Mouse (Mus musculus): ENCODE measurements around the gene Erbb4. TPM values are rescaled to one million over a fixed set of nuclear protein-coding genes. Genes with fewer than 3 reads are reported as not detected.

Erbb4 gene
- total RNA-seq, 2 experiments from 2014 or later = 0.78 to 0.88 TPM

- no peak for DNase-seq
- intact Hi-C loops (cut with DNase I; ENCODE audit: low total_unique reads) = no loop called here
These were observed 433.2 kb downstream of the Erbb4 start for GRCm38 (mm10) chr1:68674667-68675066.

GRCm38 (mm10) chr1:68666831-68667601 is 440.8 kb downstream of the Erbb4 start:
- intact Hi-C loops (cut with DNase I; ENCODE audit: low total_unique reads) = no loop called here
- DNase-seq = no peak

DNA sequence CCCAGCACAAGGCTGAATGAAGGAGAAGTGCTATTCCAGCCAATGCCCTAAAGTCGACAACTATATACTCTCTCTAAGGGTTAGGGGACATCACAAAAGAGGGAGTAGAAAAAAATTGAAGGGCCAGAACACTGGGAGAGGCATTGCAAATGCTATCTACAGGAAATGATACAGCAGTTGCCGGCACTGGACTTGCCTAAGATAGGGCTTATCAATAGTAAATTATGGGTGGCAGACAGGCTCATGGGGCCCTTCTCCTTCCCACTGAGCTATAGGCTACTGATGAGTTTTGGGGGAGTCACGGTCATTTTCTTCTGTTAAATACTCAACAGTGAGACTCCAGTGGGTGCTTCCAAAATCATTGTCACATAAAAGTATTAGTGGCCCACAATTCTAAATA is 517.4 kb downstream of the Erbb4 start:
- intact Hi-C loops (cut with DNase I; ENCODE audit: low total_unique reads) = no loop called here

GRCm38 (mm10) chr1:68573851-68574540 is 533.9 kb downstream of the Erbb4 start:
- DNase-seq = no peak
- intact Hi-C loops (cut with DNase I; ENCODE audit: low total_unique reads) = no loop called here

More for the DNA sequence above, 517.4 kb downstream of the Erbb4 start:
- DNase-seq = no peak

GRCm38 (mm10) chr1:68570924-68571323 is 536.9 kb downstream of the Erbb4 start:
- intact Hi-C loops (cut with DNase I; ENCODE audit: low total_unique reads) = no loop called here
- no peak for DNase-seq

DNA sequence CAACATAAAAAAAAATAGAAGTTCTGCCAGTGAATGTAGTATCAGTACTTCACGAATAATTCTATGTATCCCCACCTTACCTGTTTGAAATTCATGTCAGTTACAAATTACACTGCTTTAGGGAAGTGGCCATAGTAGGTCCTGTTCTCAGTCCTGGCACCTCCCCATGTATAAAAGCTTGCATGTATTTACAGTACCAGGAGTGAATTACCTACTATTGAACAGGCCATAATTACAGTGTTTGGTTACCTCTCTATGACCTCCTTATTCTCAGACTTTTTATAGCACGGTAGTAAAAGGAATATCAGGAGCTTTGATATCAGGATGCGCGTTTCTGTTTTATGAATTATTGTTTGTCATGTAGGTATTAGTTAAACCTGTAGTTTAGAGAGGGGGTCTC is 564.9 kb downstream of the Erbb4 start:
- no peak for DNase-seq
- intact Hi-C loops (cut with DNase I; ENCODE audit: low total_unique reads) = no loop called here

DNA sequence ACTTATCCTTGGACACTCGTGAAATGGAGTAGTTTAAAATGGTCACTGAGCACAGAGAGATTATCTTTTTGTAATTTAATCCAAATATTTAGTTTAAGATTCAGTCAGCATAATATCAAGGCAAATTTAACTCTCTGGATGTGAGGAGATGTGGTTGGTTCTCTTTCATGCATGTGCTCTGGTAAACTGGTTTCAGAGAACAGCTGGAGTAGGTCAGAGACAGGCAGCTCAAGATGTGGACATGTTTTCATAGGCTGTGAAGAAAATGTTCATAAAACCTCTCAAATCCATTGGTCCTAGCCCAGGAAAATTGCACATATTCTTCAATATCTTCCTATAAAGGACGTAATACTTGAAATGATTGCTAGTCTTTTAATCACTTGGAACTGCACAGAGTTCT is 590.0 kb downstream of the Erbb4 start:
- DNase-seq = no peak
- intact Hi-C loops (cut with DNase I; ENCODE audit: low total_unique reads) = no loop called here

GRCm38 (mm10) chr1:68503873-68504272 is 604.0 kb downstream of the Erbb4 start:
- intact Hi-C loops (cut with DNase I; ENCODE audit: low total_unique reads) = no loop called here
- no peak for DNase-seq

DNA sequence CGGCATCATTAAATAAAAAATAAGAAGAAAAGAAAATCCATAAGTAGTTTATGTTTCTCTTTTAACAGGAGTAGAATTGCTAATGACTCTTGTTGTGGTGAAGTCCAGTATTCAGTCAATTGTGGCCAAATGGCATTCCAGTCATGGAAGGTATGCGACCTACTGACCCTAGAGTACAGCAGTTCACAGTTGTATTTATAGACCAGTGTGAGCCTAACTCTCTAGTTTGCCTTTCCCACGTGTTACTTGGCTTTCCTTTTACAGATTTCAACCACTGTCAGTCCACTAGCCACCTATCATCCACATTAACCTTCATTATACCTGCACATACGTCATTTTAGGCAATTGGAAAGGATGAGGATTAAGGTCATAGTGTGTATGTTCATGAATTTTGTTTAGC is 606.3 kb downstream of the Erbb4 start:
- DNase-seq = no peak
- intact Hi-C loops (cut with DNase I; ENCODE audit: low total_unique reads) = no loop called here

- no peak for DNase-seq
- intact Hi-C loops (cut with DNase I; ENCODE audit: low total_unique reads) = no loop called here
These were observed 641.4 kb downstream of the Erbb4 start for GRCm38 (mm10) chr1:68466390-68466960.

- intact Hi-C loops (cut with DNase I; ENCODE audit: low total_unique reads) = no loop called here
- DNase-seq = no peak
These were observed 656.6 kb downstream of the Erbb4 start for GRCm38 (mm10) chr1:68451274-68451673.

DNA sequence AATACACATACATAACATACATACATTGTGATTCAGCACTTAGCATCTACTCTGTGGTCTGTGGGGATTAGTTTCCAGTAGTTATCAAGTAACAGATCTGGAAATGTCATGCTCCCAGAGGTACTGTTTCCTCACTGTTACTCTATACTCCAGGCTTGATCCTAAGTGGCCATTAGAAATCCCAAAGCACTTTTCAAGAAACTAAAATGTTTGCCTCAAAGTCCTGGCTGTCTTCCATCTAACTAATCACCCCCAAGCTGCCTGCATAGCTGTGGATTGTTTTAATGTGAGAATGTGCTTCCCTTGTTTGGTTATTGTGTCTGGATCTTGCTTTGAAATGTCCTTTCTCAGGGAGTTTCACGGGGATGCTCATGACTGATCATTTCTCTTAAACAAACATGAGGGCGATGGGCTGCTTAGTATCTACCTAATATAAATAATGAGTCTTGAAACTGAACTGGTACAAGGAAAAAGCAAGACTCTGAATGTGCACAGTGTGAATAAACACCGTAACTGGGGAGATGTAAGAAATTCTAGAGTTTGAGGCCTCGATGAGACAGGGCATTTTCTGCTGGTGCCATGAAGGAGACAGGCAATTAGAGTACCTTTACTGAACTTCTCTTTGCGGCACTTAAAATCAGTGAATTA is 683.4 kb downstream of the Erbb4 start:
- intact Hi-C loops (cut with DNase I; ENCODE audit: low total_unique reads) = no loop called here

GRCm38 (mm10) chr1:68401204-68401603 is 706.7 kb downstream of the Erbb4 start:
- DNase-seq = no peak
- intact Hi-C loops (cut with DNase I; ENCODE audit: low total_unique reads) = no loop called here

More for the DNA sequence above, 683.4 kb downstream of the Erbb4 start:
- no peak for DNase-seq

GRCm38 (mm10) chr1:68371531-68371930 is 736.3 kb downstream of the Erbb4 start:
- no peak for DNase-seq
- intact Hi-C loops (cut with DNase I; ENCODE audit: low total_unique reads) = no loop called here

- DNase-seq = no peak
- intact Hi-C loops (cut with DNase I; ENCODE audit: low total_unique reads) = no loop called here
These were observed 774.1 kb downstream of the Erbb4 start for GRCm38 (mm10) chr1:68333714-68334113.

GRCm38 (mm10) chr1:68305813-68306212 is 802.0 kb downstream of the Erbb4 start:
- intact Hi-C loops (cut with DNase I; ENCODE audit: low total_unique reads) = no loop called here
- DNase-seq = no peak

DNA sequence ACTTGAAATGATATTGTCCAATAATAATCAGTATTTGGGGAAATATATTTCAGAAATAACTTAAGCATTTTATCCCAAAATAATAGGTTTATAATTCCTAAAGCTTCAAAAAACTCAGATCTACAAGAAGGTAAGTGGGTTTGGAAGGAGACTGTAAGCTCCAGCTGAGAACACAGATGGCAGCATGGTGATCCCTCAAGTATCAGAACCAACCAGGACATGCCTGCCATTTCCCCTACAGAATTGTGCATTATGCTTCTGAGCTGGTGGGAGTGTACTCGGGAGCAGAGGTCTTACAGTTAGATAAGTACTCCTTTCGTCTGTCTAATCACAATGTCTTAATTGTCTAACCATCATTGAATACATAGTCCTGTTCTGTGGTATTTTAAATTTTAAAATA is 823.4 kb downstream of the Erbb4 start:
- intact Hi-C loops (cut with DNase I; ENCODE audit: low total_unique reads) = no loop called here
- no peak for DNase-seq

- intact Hi-C loops (cut with DNase I; ENCODE audit: low total_unique reads) = no loop called here
These were observed 832.0 kb downstream of the Erbb4 start for GRCm38 (mm10) chr1:68275819-68276218.

GRCm38 (mm10) chr1:68178580-68178979 is 929.3 kb downstream of the Erbb4 start:
- intact Hi-C loops (cut with DNase I; ENCODE audit: low total_unique reads) = no loop called here
- no peak for DNase-seq

More at GRCm38 (mm10) chr1:68275819-68276218, 832.0 kb downstream of the Erbb4 start:
- no peak for DNase-seq

DNA sequence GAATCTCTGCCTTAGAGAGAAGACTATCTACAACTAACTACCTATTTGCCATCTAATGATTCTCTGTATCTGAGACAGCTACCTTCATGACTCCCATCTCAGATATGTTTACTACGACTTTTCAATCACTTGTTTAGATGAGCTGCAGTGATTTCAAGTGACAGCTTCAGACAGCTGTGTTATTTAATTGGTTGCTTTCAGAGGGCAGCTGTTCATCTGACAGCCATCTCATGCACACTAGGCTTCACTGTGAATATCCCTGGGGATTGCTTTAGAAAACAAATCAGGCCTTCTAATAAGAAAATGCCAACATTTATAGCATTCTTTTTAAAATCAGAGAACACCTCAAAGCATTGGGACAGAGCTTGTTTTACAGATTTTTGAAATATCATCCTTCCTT is 952.6 kb downstream of the Erbb4 start:
- intact Hi-C loops (cut with DNase I; ENCODE audit: low total_unique reads) = no loop called here
- no peak for DNase-seq

Data from gastrocnemius, postnatal 14 days (tissue).